12 mouse cellular contexts compared by ENCODE assay signal in genomic region chr10:22868386-22868918, GRCm38 (mm10). TPM values are rescaled to one million over a fixed set of nuclear protein-coding genes. Genes with fewer than 3 reads are reported as not detected.
DNase-seq lines count a peak whose midpoint lies in the region; ATAC-seq lines count a peak whose summit lies in the region.
"Had no signal": no experiment of that assay in that cellular context is flagged by ENCODE, and none has a peak within 500 bp of the region (broad histone marks: within the 10 kb centered on the region; RNA-seq: fewer than 3 reads in every experiment).

No protein-coding gene starts in this region.

- no peak overlapping the region for H3K4me2 ChIP-seq in kidney, embryonic 16.5 days (replicated peaks; ENCODE audit: low read depth, low read length)
- peak overlapping the region; percentile 14; the same call in 1 of the 2 replicates for H3K4me2 ChIP-seq in stomach, embryonic 14.5 days (replicated peaks; ENCODE audit: low read depth, low read length)
- H3K4me2 ChIP-seq: liver, embryonic 15.5 days had no signal

- H3K9me3 ChIP-seq in kidney, embryonic 16.5 days (ENCODE audit: low read length) = no peaks in the 10 kb centered on the region
- H3K9me3 ChIP-seq in stomach, embryonic 14.5 days (ENCODE audit: control insufficient read depth, low read depth, low read length) = no peaks in the 10 kb centered on the region
- H3K9me3 ChIP-seq: liver, embryonic 15.5 days had no signal

- H3K4me3 ChIP-seq in kidney, embryonic 16.5 days (ENCODE audit: low read length) = no peak overlapping the region
- H3K4me3 ChIP-seq in stomach, embryonic 14.5 days (ENCODE audit: low read depth, low read length) = no peak overlapping the region
- H3K4me3 ChIP-seq: liver, embryonic 15.5 days had no signal

- ATAC-seq in kidney, embryonic 16.5 days (ENCODE audit: low FRiP score, low TSS enrichment) = peak; percentile 88
- peak; percentile 79 for ATAC-seq in stomach, embryonic 14.5 days (ENCODE audit: insufficient number of reproducible peaks, insufficient read depth, low FRiP score, low read depth)

- peaks cover 21% of the 10 kb centered on the region for H3K4me1 ChIP-seq in kidney, embryonic 16.5 days (ENCODE audit: insufficient read depth, low read length)
- H3K4me1 ChIP-seq in stomach, embryonic 14.5 days (ENCODE audit: control insufficient read depth, insufficient read depth, low read length) = peaks cover 15% of the 10 kb centered on the region
- H3K4me1 ChIP-seq: liver, embryonic 15.5 days had no signal

- WGBS in kidney, embryonic 16.5 days = 14% methylated on average over 8 of the region's 8 CpGs
- WGBS in stomach, embryonic 14.5 days = 15% methylated on average over 8 of the region's 8 CpGs

- no peaks in the 10 kb centered on the region for H3K36me3 ChIP-seq in kidney, embryonic 16.5 days (ENCODE audit: insufficient read depth, low read length)
- H3K36me3 ChIP-seq in stomach, embryonic 14.5 days (ENCODE audit: control insufficient read depth, insufficient read depth, low read length) = no peaks in the 10 kb centered on the region
- H3K36me3 ChIP-seq: liver, embryonic 15.5 days had no signal

- H3K27ac ChIP-seq in kidney, embryonic 16.5 days (ENCODE audit: low read length) = peak overlapping the region; percentile 76
- H3K27ac ChIP-seq in stomach, embryonic 14.5 days (ENCODE audit: low read length) = peak overlapping the region; percentile 77
- H3K27ac ChIP-seq: liver, embryonic 15.5 days had no signal

- no peaks in the 10 kb centered on the region for H3K27me3 ChIP-seq in kidney, embryonic 16.5 days (ENCODE audit: insufficient read depth, low read length)
- H3K27me3 ChIP-seq in stomach, embryonic 14.5 days (ENCODE audit: control insufficient read depth, insufficient read depth, low read length) = no peaks in the 10 kb centered on the region
- H3K27me3 ChIP-seq: liver, embryonic 15.5 days had no signal

- H3K9ac ChIP-seq in kidney, embryonic 16.5 days (replicated peaks; ENCODE audit: low read length) = no peak overlapping the region
- no peak overlapping the region for H3K9ac ChIP-seq in stomach, embryonic 14.5 days (replicated peaks; ENCODE audit: low read depth, low read length)
- H3K9ac ChIP-seq: liver, embryonic 15.5 days had no signal

- DNase-seq in embryo, embryonic 11 days = peak; percentile 26
- DNase-seq in embryo, embryonic 9.5 days (ENCODE audit: extremely low spot score) = no peak
- peak; percentile 15 for DNase-seq in ovary, adult 18-20 months (ENCODE audit: low spot score)
- no peak for DNase-seq in ovary, postnatal 36 days (ENCODE audit: low spot score)
- DNase-seq in left cerebral cortex, adult 18-20 months (ENCODE audit: low spot score in 2 of 2) = no peak
- DNase-seq in layer of hippocampus, postnatal 14 days (ENCODE audit: low spot score in 2 of 2) = no peak
- DNase-seq: right cerebral cortex, adult 18-20 months had no signal

RNA-seq across cellular contexts. Expression of gene Tcf21, which starts 48.5 kb away (rescaled TPM):
- 357 and 367 TPM in 2 replicates for polyA plus RNA-seq in kidney, embryonic 16.5 days (2015; fragmentation: Nextera tagmentation; extraction: Ambion mirVana)
- polyA plus RNA-seq in stomach, embryonic 14.5 days (2014; fragmentation: Nextera tagmentation; extraction: Ambion mirVana) = 366 and 410 TPM in 2 replicates
- total RNA-seq in left cerebral cortex, adult 18-20 months (2021) = not detected
- total RNA-seq in layer of hippocampus, postnatal 14 days (2021) = under 1 TPM in 1 of 2 experiments, not detected in 1; 0.25 TPM
- total RNA-seq: hematopoietic stem cell, adult 5-6 weeks had no signal
- polyA plus RNA-seq: cortical plate, adult 2 months had no signal

Comparison
In these comparisons a context has a peak if more than half of its experiments do, and no peak if none do; other contexts are left out.
1. DNase-seq: peak in embryo, embryonic 11 days (single experiment) and ovary, adult 18-20 months (single experiment); none in embryo, embryonic 9.5 days (single experiment), ovary, postnatal 36 days (single experiment), left cerebral cortex, adult 18-20 months (0 of 2) and layer of hippocampus, postnatal 14 days (0 of 2).